Mouse (Mus musculus) layer of hippocampus, adult 11-12 months (tissue): ENCODE data around the gene Gm28308.

Experiments used
- DNase-seq: peaks from one replicate; pipeline ENCODE4 v3.0.0; 2022; ENCODE audit warnings: low spot score

The Gm28308 gene

GRCm38 (mm10) chr6:52213119-52213986 is at the start of gene Gm28308, which contains the start of gene Hoxa3:
Gm28308 (minus strand) TSS chr6:52213339.
Hoxa3 (minus strand) TSS chr6:52213336.
- no peak for DNase-seq

GRCm38 (mm10) chr6:52262463-52263320 is 49.6 kb upstream of the Gm28308 start:
- no peak for DNase-seq

GRCm38 (mm10) chr6:52261751-52262462 is 48.8 kb upstream of the Gm28308 start:
- DNase-seq: no peak

DNA sequence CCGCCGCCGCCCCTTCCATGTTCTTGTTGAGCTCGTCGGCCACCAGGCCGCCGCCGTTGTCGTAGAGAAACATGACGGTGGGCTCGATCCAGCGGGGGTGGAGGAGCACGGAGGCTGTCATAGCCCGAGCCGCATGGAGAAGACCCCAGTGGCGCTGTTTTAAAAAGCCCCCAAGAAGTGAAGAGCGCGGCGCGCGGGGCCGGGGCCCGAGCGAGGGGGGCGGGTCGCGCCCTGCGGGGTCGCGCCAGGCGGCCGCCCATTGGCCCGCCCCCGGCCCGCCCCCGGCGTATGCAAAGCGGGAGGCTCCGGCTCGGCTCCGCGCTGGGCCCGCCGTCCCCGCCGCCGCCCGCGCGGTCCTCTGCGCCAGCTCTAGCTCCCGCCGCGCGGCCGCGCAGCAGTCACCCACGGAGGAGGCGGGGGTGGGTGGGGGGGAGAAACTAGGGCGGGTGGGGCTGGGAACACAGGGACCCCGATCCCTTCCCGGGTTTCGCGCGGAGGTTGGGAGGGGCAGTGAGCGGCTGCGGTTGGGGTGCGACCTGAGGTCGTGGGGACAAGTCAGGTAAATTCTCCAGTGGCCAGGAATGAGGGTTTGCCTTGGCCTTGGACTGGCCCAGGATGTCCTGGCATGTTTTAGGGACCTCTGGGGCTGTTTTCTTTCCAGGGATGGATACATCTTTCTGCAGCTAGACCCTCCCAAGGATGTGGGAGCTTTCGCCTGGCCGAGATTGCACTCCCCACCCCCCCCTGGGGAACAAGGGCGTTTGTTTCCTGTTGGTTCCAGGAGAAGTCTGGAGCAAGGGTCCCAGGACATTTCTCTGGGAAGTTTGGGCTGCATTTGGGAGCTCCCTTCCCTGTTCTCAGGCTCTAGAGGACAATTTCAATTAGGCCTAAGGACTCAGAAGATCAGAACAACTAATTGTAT is 47.8 kb upstream of the Gm28308 start, which contains the start of gene Hoxa13:
Gene Hoxa13, minus strand, starts transcription at position 227 of the 922 bp plus-strand sequence.
- no peak for DNase-seq

DNA sequence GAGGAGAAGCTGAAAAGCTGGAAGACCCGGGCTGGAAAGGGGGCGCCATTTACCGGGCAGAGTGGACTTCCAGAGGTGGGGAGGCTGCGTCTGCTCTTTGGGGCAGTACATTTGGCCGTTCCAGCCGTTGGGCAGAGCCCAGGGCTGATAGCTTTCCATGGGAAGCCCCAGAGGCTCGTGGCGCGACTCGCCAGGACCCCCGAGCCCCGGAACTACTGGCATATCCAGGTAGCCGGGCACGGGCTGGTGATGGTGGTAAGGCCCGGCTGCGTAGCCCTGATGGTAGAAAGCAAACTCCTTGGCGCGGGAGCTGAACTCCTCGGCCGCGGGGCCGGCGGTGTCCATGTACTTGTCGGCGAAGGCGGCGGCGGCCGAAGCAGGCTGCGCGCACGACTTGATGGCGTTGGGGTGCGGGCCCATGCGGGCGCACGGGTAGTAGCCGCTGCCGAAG is 46.7 kb upstream of the Gm28308 start:
- DNase-seq: no peak

GRCm38 (mm10) chr6:52259081-52259790 is 46.1 kb upstream of the Gm28308 start:
- DNase-seq: no peak

- peak; percentile 76 for DNase-seq
Measured at GRCm38 (mm10) chr6:52256956-52257355, 43.8 kb upstream of the Gm28308 start.

- DNase-seq: no peak
Measured at GRCm38 (mm10) chr6:52253511-52254500, 40.7 kb upstream of the Gm28308 start.

DNA sequence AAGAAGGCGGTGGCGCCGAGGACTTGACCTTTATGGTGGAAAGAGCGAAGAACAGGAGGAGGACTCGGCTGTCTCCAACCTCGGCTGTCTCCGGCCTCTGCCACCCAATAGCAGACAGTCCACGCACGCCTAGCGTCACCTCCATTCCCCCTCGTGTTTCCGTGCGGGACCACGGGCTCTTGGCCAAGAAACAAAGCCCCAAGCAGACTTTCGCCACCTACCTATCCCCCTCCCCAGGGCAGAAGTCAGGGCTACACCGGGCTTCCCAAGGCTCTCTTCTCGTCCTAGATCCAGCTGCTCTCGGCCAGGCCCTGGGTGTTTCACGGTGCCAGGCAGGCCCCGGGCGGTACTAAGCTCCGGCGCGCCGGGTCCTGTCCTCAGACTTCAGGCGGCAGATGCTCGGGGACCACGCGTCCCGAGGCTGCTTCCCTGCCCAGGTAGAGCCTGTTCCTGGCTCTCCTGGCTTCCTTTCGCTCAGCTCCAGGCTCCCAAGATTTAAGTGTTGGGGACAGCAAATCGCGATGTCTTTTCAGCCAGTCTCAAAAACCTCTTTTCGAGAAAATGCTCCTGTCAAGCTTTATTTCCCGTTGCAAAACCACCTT is 39.7 kb upstream of the Gm28308 start:
- DNase-seq: no peak

DNA sequence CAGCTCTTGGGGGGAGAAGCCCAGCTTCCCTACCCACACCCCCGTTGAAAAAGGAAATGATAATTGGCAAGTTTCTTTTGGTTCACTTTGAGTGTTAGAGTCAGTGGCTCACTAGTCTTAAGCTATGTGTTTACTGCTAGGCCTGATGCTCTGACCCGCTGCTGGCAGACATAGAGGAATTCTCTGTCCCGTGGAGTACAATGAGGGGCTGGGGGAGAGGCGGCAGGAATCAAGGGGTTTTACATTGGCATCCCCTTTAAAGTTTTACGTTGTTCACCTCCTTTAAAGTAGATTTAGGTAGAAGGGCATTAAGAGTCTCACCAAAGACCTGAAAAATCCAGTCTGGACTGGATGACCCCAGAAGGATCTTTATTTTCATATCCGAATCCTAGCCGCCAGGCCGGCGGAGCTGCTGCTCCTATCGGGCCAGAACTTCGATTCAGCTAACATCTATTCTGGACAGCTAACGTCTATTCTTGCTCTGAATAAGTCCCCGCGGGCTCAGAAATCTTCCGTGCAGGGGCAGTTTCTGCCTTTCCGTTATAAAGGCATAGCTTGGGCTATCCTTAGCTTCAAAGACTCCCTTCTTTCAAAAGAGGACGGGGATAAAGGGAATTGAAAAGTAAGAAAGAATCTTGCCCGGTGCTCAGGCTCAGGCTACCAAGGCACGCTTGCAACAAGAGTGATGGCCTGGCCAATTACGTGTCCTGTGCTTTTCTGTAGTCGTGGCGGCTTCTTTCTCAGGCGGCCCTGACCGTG is 39.1 kb upstream of the Gm28308 start:
- DNase-seq: no peak

DNA sequence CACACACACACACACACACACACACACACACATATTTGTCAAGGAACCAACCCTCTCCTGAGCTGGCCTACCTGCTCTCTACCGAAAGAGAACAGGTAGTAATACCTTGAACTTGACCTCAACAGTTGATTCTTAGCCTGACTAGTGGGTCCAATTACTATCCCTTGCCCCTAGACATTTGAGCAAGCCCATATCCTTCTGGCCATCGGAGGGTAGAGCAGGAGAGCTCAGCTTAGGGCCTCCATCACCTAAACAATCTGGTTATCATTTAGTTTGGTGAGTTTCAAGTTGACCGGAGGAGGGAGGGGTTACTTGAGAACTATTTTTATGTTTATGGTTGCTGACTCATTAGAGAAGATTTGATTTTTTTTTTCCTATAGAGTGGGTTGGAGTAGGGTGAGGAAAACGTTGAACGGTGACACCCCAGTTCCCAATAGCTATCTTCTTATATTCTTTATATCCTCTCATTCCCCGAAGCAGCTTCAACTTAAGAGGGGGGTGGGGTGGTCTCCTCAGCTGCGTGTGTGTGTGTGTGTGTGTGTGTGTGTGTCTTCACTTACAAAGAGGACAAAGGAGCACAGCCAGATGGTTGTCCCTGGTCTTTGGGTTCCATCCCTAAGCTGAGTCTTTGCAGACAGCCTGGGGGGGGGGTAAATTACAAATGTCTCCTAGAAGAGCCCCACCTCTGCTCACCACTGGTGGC is 38.2 kb upstream of the Gm28308 start:
- DNase-seq: no peak

DNA sequence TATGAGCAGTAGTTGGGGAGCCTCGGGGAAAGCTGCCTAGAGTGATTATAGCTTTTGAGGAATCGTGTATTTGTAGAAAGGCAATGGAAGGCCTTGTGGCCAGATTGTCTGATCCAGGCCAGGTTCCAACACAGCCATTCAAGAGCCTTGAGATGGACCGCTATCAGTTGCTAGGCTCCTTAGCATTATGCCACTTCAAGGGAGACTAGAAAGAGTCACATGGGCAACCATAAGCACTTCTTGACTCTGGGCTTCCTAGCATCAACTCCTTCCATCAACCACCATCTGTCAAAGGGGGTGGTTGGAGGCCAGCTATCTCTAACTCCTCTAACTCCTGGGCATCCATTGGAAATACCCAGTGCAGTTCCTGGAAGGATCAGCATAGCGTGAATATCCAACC is 36.7 kb upstream of the Gm28308 start:
- DNase-seq: no peak

GRCm38 (mm10) chr6:52249415-52249738 is 36.2 kb upstream of the Gm28308 start:
- no peak for DNase-seq

GRCm38 (mm10) chr6:52248638-52249414 is 35.7 kb upstream of the Gm28308 start:
- DNase-seq: no peak

- no peak for DNase-seq
Measured at GRCm38 (mm10) chr6:52247766-52248637, 34.9 kb upstream of the Gm28308 start.

- no peak for DNase-seq
Measured at GRCm38 (mm10) chr6:52246916-52247315, 33.8 kb upstream of the Gm28308 start.
